Mouse (Mus musculus) E14TG2a.4 (cell line): ENCODE results near the gene Gm42715.

Source experiments
- CTCF ChIP-seq: conservative IDR thresholded peaks from 2 replicates; pipeline ENCODE4 v1.5.1; 2014; ENCODE audit warnings: low read length
- NANOG ChIP-seq: IDR thresholded peaks from 2 replicates; pipeline ENCODE4 v1.6.1; 2014; ENCODE audit warnings: borderline replicate concordance, low read length, mixed read lengths

DNA sequence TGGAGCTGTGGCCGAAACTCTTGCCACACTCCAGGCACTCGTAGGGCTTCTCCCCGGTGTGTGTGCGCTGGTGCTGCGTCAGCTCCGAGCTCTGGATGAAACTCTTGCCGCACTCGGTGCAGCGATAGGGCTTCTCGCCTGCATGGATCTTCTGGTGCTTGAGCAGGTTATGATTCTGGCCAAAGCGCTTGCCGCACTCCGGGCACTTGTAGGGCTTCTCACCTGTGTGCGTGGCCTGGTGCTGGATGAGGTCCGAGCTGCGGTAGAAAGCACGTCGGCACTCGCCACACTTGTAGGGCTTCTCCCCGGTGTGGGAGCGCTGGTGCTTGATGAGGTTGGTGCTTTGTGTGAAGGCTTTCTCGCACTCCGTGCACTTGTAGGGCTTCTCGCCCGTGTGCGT is 92.2 kb downstream of the Gm42715 start:
- no peak for TF ChIP-seq CTCF
- TF ChIP-seq NANOG: no peak
